Mouse (Mus musculus) urinary bladder, adult 2 months (tissue): ENCODE data around the gene P2ry6. TPM values are rescaled to one million over a fixed set of nuclear protein-coding genes. Genes with fewer than 3 reads are reported as not detected.

Experiments
- DNase-seq: peaks from one replicate; pipeline ENCODE4 v3.0.0; 2022; ENCODE audit warnings: low spot score
- polyA plus RNA-seq: library from polyadenylated mRNA; depleted of rRNA; stranded (reverse); fragments of >200 nt; gene quantifications from 2 replicates; pipeline ENCODE4 v1.2.3, GENCODE M21; 2012; rRNA removed

Gene P2ry6
- 11.6 and 12.8 TPM in 2 replicates for polyA plus RNA-seq

GRCm38 (mm10) chr7:100974135-100974903 lies at the start of gene P2ry6:
TSS of gene P2ry6 (minus strand) at chr7:100974649.
- no peak for DNase-seq

GRCm38 (mm10) chr7:101017492-101017891 lies 43.0 kb upstream of the P2ry6 start:
- no peak for DNase-seq

- no peak for DNase-seq
These were observed 42.6 kb upstream of the P2ry6 start for GRCm38 (mm10) chr7:101017021-101017461.

GRCm38 (mm10) chr7:101014985-101015384 lies 40.5 kb upstream of the P2ry6 start:
- no peak for DNase-seq

GRCm38 (mm10) chr7:101014041-101014440 lies 39.6 kb upstream of the P2ry6 start:
- no peak for DNase-seq

GRCm38 (mm10) chr7:101012541-101012940 lies 38.1 kb upstream of the P2ry6 start, which contains the start of gene P2ry2:
TSS of gene P2ry2 (minus strand) at chr7:101012866.
- no peak for DNase-seq

GRCm38 (mm10) chr7:101011681-101012367 lies 37.4 kb upstream of the P2ry6 start:
- peak; percentile 77 for DNase-seq

- no peak for DNase-seq
These were observed 36.3 kb upstream of the P2ry6 start for GRCm38 (mm10) chr7:101010741-101011140.

GRCm38 (mm10) chr7:101006201-101006600 lies 31.8 kb upstream of the P2ry6 start:
- no peak for DNase-seq

- no peak for DNase-seq
These were observed 30.7 kb upstream of the P2ry6 start for GRCm38 (mm10) chr7:101005119-101005518.

GRCm38 (mm10) chr7:101003442-101004326 lies 29.2 kb upstream of the P2ry6 start:
- DNase-seq, result no peak

- no peak for DNase-seq
These were observed 27.8 kb upstream of the P2ry6 start for GRCm38 (mm10) chr7:101002274-101002673.

GRCm38 (mm10) chr7:100999623-101000022 lies 25.2 kb upstream of the P2ry6 start:
- no peak for DNase-seq

GRCm38 (mm10) chr7:100998578-100998960 lies 24.1 kb upstream of the P2ry6 start:
- no peak for DNase-seq

- no peak for DNase-seq
These were observed 23.6 kb upstream of the P2ry6 start for GRCm38 (mm10) chr7:100997951-100998577.

- DNase-seq, result no peak
These were observed 22.8 kb upstream of the P2ry6 start for GRCm38 (mm10) chr7:100997215-100997614.

- no peak for DNase-seq
These were observed 21.5 kb upstream of the P2ry6 start for GRCm38 (mm10) chr7:100995951-100996350.

GRCm38 (mm10) chr7:100995260-100995864 lies 20.9 kb upstream of the P2ry6 start:
- no peak for DNase-seq

- DNase-seq, result no peak
These were observed 18.7 kb upstream of the P2ry6 start for GRCm38 (mm10) chr7:100993166-100993565.

GRCm38 (mm10) chr7:100991972-100992371 lies 17.5 kb upstream of the P2ry6 start:
- DNase-seq, result no peak
